ENCODE assay signal across 7 mouse cellular contexts in genomic region chr8:123442351-123442750, GRCm38 (mm10). TPM values are rescaled to one million over a fixed set of nuclear protein-coding genes. Genes with fewer than 3 reads are reported as not detected.
DNase-seq lines count a peak whose midpoint lies in the region; ATAC-seq and TF ChIP-seq lines count a peak whose summit lies in the region.

No protein-coding gene starts in this region.

- 0 out of 2 replicates have a peak, but pooled peaks cover 6% of the 10 kb centered on the region for H3K36me3 ChIP-seq in forebrain, embryonic 14.5 days (ENCODE audit: control insufficient read depth, insufficient read depth, low read length)
- no peaks in the 10 kb centered on the region for H3K36me3 ChIP-seq in limb, embryonic 15.5 days
- no peaks in the 10 kb centered on the region for H3K36me3 ChIP-seq in stomach, embryonic 14.5 days (ENCODE audit: control insufficient read depth, insufficient read depth, low read length)

- no peaks in the 10 kb centered on the region for H3K9me3 ChIP-seq in forebrain, embryonic 14.5 days (replicated peaks; ENCODE audit: control insufficient read depth, low read length)
- H3K9me3 ChIP-seq in limb, embryonic 15.5 days = no peaks in the 10 kb centered on the region
- H3K9me3 ChIP-seq in stomach, embryonic 14.5 days (ENCODE audit: control insufficient read depth, low read depth, low read length) = no peaks in the 10 kb centered on the region

- H3K9ac ChIP-seq in forebrain, embryonic 14.5 days (ENCODE audit: low read length) = peak overlapping the region; percentile 84
- H3K9ac ChIP-seq in limb, embryonic 15.5 days = no peak overlapping the region
- H3K9ac ChIP-seq in stomach, embryonic 14.5 days (replicated peaks; ENCODE audit: low read depth, low read length) = no peak overlapping the region

- peaks cover 5% of the 10 kb centered on the region for H3K4me1 ChIP-seq in forebrain, embryonic 14.5 days (ENCODE audit: control insufficient read depth, insufficient read depth, low read length)
- H3K4me1 ChIP-seq in limb, embryonic 15.5 days = peaks cover 12% of the 10 kb centered on the region
- H3K4me1 ChIP-seq in stomach, embryonic 14.5 days (ENCODE audit: control insufficient read depth, insufficient read depth, low read length) = no peaks in the 10 kb centered on the region; the same call in 1 of the 2 replicates

- H3K4me2 ChIP-seq in forebrain, embryonic 14.5 days (ENCODE audit: low read length) = peak overlapping the region; percentile 56
- H3K4me2 ChIP-seq in limb, embryonic 15.5 days = peak overlapping the region; percentile 31; the same call in 1 of the 2 replicates
- no peak overlapping the region for H3K4me2 ChIP-seq in stomach, embryonic 14.5 days (replicated peaks; ENCODE audit: low read depth, low read length)

- no peak overlapping the region; the same call in 1 of the 2 replicates for H3K27ac ChIP-seq in left cerebral cortex, adult 2 months
- H3K27ac ChIP-seq in forebrain, embryonic 14.5 days (ENCODE audit: low read depth, low read length) = no peak overlapping the region
- no peak overlapping the region for H3K27ac ChIP-seq in limb, embryonic 15.5 days
- H3K27ac ChIP-seq in stomach, embryonic 14.5 days (ENCODE audit: low read length) = no peak overlapping the region

- no peak for TF ChIP-seq CTCF in left cerebral cortex, adult 2 months (IDR thresholded peaks at IDR 0.05)

- 82% methylated on average over 5 of the region's 5 CpGs for WGBS in forebrain, embryonic 14.5 days
- WGBS in limb, embryonic 15.5 days = 86% methylated on average over 5 of the region's 5 CpGs
- WGBS in stomach, embryonic 14.5 days = 82% methylated on average over 5 of the region's 5 CpGs

- intact Hi-C loops in left cerebral cortex, adult 2 months (cut with DNase I) = loop anchor here (2.0 to 5.0 kb wide), 2 partner anchors 35 to 70 kb away; partner anchors contain the start of genes Afg3l1 and Tcf25

- no peak for DNase-seq in left cerebral cortex, adult 2 months (ENCODE audit: extremely low spot score in 1 of 2, low spot score in 2 of 2)
- DNase-seq in left cerebral cortex, adult 11 months (ENCODE audit: low spot score) = no peak
- DNase-seq in forebrain, embryonic 14.5 days (ENCODE audit: low spot score) = no peak
- no peak for DNase-seq in thymus, postnatal 4 days
- DNase-seq in testis, postnatal 10 days (ENCODE audit: low spot score) = no peak

- no peaks in the 10 kb centered on the region for H3K27me3 ChIP-seq in forebrain, embryonic 14.5 days (replicated peaks; ENCODE audit: control insufficient read depth, insufficient read depth, low read length)
- no peaks in the 10 kb centered on the region for H3K27me3 ChIP-seq in limb, embryonic 15.5 days
- no peaks in the 10 kb centered on the region for H3K27me3 ChIP-seq in stomach, embryonic 14.5 days (ENCODE audit: control insufficient read depth, insufficient read depth, low read length)

- peak overlapping the region; percentile 90; the same call in 1 of the 2 replicates for H3K4me3 ChIP-seq in left cerebral cortex, adult 2 months
- peak overlapping the region; percentile 67; the same call in 1 of the 2 replicates for H3K4me3 ChIP-seq in forebrain, embryonic 14.5 days (ENCODE audit: low read depth, low read length)
- peak overlapping the region; percentile 69 for H3K4me3 ChIP-seq in limb, embryonic 15.5 days
- H3K4me3 ChIP-seq in stomach, embryonic 14.5 days (ENCODE audit: low read depth, low read length) = peak overlapping the region; percentile 44; the same call in 1 of the 2 replicates

- 0 out of 2 replicates have a peak, but pooled peaks have one; percentile 18 for ATAC-seq in forebrain, embryonic 14.5 days
- ATAC-seq in limb, embryonic 15.5 days (ENCODE audit: insufficient number of reproducible peaks, low FRiP score, low TSS enrichment, low read depth) = no peak
- ATAC-seq in stomach, embryonic 14.5 days (ENCODE audit: insufficient number of reproducible peaks, insufficient read depth, low FRiP score, low read depth) = no peak

RNA-seq across cellular contexts. Expression of gene Def8, which starts 19.0 kb away (rescaled TPM):
- 10 to 100 TPM; 55.0 to 55.5 TPM for total RNA-seq in left cerebral cortex, adult 2 months (2021)
- polyA plus RNA-seq in forebrain, embryonic 14.5 days (2014; fragmentation: Nextera tagmentation; extraction: Ambion mirVana) = 44.3 and 48.4 TPM in 2 replicates
- polyA plus RNA-seq in limb, embryonic 15.5 days (2015; fragmentation: Nextera tagmentation; extraction: Ambion mirVana) = 42.4 and 43.5 TPM in 2 replicates
- 30.2 and 30.9 TPM in 2 replicates for polyA plus RNA-seq in stomach, embryonic 14.5 days (2014; fragmentation: Nextera tagmentation; extraction: Ambion mirVana)

RNA-seq across cellular contexts. Expression of gene Tubb3, which starts 31.1 kb away (rescaled TPM):
- 100 to 1,000 TPM; 373 to 377 TPM for total RNA-seq in left cerebral cortex, adult 2 months (2021)
- 1,786 and 1,955 TPM in 2 replicates for polyA plus RNA-seq in forebrain, embryonic 14.5 days (2014; fragmentation: Nextera tagmentation; extraction: Ambion mirVana)
- 4.0 and 5.0 TPM in 2 replicates for polyA plus RNA-seq in limb, embryonic 15.5 days (2015; fragmentation: Nextera tagmentation; extraction: Ambion mirVana)
- 83.3 and 89.6 TPM in 2 replicates for polyA plus RNA-seq in stomach, embryonic 14.5 days (2014; fragmentation: Nextera tagmentation; extraction: Ambion mirVana)

RNA-seq across cellular contexts. Expression of gene Afg3l1, which starts 35.4 kb away (rescaled TPM):
- 10 to 100 TPM; 26.3 to 31.1 TPM for total RNA-seq in left cerebral cortex, adult 2 months (2021)
- polyA plus RNA-seq in forebrain, embryonic 14.5 days (2014; fragmentation: Nextera tagmentation; extraction: Ambion mirVana) = 26.6 and 28.2 TPM in 2 replicates
- polyA plus RNA-seq in limb, embryonic 15.5 days (2015; fragmentation: Nextera tagmentation; extraction: Ambion mirVana) = 43.0 and 46.0 TPM in 2 replicates
- 35.8 and 36.3 TPM in 2 replicates for polyA plus RNA-seq in stomach, embryonic 14.5 days (2014; fragmentation: Nextera tagmentation; extraction: Ambion mirVana)

RNA-seq across cellular contexts. Expression of gene Mc1r, which starts 35.4 kb away (rescaled TPM):
- total RNA-seq in left cerebral cortex, adult 2 months (2021) = under 1 TPM; 0.18 to 0.19 TPM
- polyA plus RNA-seq in forebrain, embryonic 14.5 days (2014; fragmentation: Nextera tagmentation; extraction: Ambion mirVana) = 0.11 TPM in 1 of 2 replicates, not detected in the other
- polyA plus RNA-seq in limb, embryonic 15.5 days (2015; fragmentation: Nextera tagmentation; extraction: Ambion mirVana) = 0.08 and 0.15 TPM in 2 replicates
- polyA plus RNA-seq in stomach, embryonic 14.5 days (2014; fragmentation: Nextera tagmentation; extraction: Ambion mirVana) = 0.10 TPM in 1 of 2 replicates, not detected in the other

Comparison
In these comparisons a context has a peak if more than half of its experiments do, and no peak if none do; other contexts are left out.
1. RNA of gene Tubb3, which starts 31.1 kb away (polyA plus RNA-seq): 1,786 to 1,955 TPM in forebrain, embryonic 14.5 days; 83.3 to 89.6 TPM in stomach, embryonic 14.5 days and 4.0 to 5.0 TPM in limb, embryonic 15.5 days; every median in the first group is over 10 times any median in the second.
2. Peak in every context shown above with its lines, with median percentiles within 50 percentile points of each other: H3K4me3 ChIP-seq.